Mouse (Mus musculus): ENCODE data around the gene Kctd17. TPM values are rescaled to one million over a fixed set of nuclear protein-coding genes. Genes with fewer than 3 reads are reported as not detected.

Gene Kctd17
- polyA plus RNA-seq, 1 experiment from 2014 or later: 37.9 TPM

DNA sequence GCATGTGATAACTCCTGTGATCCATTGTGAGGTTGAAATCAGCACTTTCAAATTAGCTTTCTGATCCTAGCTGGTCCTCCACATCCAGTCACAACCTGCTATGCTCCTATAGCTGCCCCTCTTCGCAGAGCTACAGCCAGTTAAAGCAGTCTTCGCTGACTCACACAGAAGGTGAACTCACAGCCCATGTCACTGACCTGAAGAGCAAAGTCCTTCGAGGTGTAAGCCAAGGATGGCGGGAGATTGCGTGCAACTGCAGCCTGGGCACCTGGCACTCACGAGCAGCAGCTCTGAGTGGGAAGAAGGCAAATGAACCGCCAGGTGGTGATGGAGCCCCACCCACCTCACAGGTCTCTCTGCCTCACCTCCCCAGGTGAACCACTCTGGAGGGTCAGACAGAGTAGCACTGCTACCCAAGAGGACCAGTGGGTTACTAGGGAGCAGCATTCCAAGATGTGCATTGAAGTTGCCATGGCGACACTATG, 32.8 kb upstream of the Kctd17 start, which contains the start of gene Tex33:
Tex33 (minus strand) TSS at position 435 of the 485 bp plus-strand sequence.
- H3K36me3 ChIP-seq (ENCODE audit: control insufficient read depth, insufficient read depth, low read length): no peaks in the 10 kb centered on the region
- no peak for DNase-seq (ENCODE audit: low spot score)
- 82% methylated on average over 8 of the region's 8 CpGs for WGBS
- H3K9ac ChIP-seq (ENCODE audit: low read length): no peak within 1 kb of the TSS
- no peak within 1 kb of the TSS for H3K4me3 ChIP-seq (ENCODE audit: low read depth, low read length)
- H3K27me3 ChIP-seq (ENCODE audit: control insufficient read depth, insufficient read depth, low read length): no peaks in the 10 kb centered on the region
- H3K4me2 ChIP-seq (ENCODE audit: low read depth, severe bottlenecking): no peak within 1 kb of the TSS
- no peaks in the 10 kb centered on the region for H3K4me1 ChIP-seq (ENCODE audit: control insufficient read depth, insufficient read depth, low read length)
- H3K27ac ChIP-seq (replicated peaks; ENCODE audit: low read depth, low read length): no peak within 1 kb of the TSS
- no peaks in the 10 kb centered on the region for H3K9me3 ChIP-seq (ENCODE audit: control insufficient read depth, low read length)
- ATAC-seq (ENCODE audit: insufficient number of reproducible peaks, low FRiP score, low TSS enrichment, low read depth): no peak

DNA sequence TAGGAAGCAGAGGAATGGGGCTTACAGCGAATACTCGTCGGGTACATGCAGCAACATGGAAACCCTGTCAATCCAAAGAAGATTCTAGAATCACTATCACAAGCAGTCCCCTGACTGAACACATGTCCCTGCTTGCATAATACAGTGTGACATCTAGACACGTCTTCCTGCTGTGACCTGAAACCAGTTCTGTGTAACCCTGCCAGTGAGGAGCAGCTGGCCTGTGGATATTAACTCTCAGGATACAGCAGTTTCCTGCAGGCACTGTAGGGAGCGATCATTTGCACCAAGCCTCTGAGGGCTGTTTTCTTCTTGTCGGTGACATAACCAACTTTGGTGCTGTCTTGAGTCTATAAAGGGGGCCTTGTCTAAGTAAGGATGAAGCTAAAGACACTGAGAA, 27.0 kb upstream of the Kctd17 start:
- WGBS: 80% methylated on average over 6 of the region's 6 CpGs
- H3K4me1 ChIP-seq (ENCODE audit: control insufficient read depth, insufficient read depth, low read length): peaks cover 8% of the 10 kb centered on the region
- ATAC-seq (ENCODE audit: insufficient number of reproducible peaks, low FRiP score, low TSS enrichment, low read depth): no peak

DNA sequence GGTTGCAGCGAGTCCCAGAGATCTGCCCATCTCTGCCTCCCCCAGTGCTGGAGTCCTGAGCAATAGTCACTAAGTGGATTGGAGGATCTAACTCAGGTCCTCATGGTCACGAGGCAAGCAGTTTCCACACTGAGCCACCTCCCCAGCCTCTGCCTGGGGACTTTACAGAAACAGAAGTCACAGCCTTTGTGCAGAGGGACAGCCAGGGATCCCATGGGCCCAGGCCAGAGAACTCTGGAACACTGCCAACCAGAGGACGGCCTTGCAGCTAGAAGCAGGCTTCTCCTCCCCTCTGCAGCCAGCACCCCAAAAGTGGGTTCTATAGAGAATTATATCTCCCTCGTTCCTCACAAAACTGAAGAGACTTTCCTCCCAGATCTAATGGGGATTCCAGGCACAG, 26.4 kb upstream of the Kctd17 start:
- Histone ChIP-seq H3K27ac (replicated peaks; ENCODE audit: low read depth, low read length) (no peak overlapping the region), H3K9ac (ENCODE audit: low read length) (no peak overlapping the region)

More for the DNA sequence above, 27.0 kb upstream of the Kctd17 start:
- Histone ChIP-seq H3K4me2 (ENCODE audit: low read depth, severe bottlenecking) (no peak overlapping the region), H3K9ac (ENCODE audit: low read length) (no peak overlapping the region), H3K27ac (replicated peaks; ENCODE audit: low read depth, low read length) (no peak overlapping the region), H3K4me3 (ENCODE audit: low read depth, low read length) (no peak overlapping the region), H3K36me3 (ENCODE audit: control insufficient read depth, insufficient read depth, low read length) (no peaks in the 10 kb centered on the region), H3K27me3 (ENCODE audit: control insufficient read depth, insufficient read depth, low read length) (no peaks in the 10 kb centered on the region), H3K9me3 (ENCODE audit: control insufficient read depth, low read length) (no peaks in the 10 kb centered on the region)
- DNase-seq (ENCODE audit: low spot score): no peak

DNA sequence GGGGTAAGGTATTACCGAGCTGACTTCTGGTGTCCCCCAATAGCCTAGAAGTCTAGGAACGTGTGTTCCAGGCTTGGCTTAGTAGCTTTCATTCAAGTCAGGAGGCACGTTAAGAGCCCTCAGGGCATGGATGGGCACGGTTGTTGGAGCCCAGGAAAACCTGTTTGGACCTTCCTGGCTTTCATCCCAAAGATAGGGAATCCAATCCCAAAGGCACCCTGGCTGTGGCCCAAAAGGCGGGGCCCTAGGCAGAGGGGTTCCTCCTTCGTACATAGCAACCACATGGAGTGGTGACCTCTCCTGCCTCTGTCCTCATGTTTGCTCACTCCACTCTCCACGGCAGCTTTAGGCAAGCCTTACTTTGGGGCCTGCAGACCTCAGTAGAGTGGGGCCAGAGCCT, 25.9 kb upstream of the Kctd17 start:
- 85% methylated on average over 7 of the region's 7 CpGs for whole genome bisulfite sequencing
- no peak for ATAC-seq (ENCODE audit: insufficient number of reproducible peaks, low FRiP score, low TSS enrichment, low read depth)
- H3K4me1 ChIP-seq (ENCODE audit: control insufficient read depth, insufficient read depth, low read length): peaks cover 13% of the 10 kb centered on the region

More for the DNA sequence above, 26.4 kb upstream of the Kctd17 start:
- H3K4me1 ChIP-seq (ENCODE audit: control insufficient read depth, insufficient read depth, low read length): peaks cover 8% of the 10 kb centered on the region
- ATAC-seq (ENCODE audit: insufficient number of reproducible peaks, low FRiP score, low TSS enrichment, low read depth): no peak
- H3K36me3 ChIP-seq (ENCODE audit: control insufficient read depth, insufficient read depth, low read length): no peaks in the 10 kb centered on the region
- DNase-seq (ENCODE audit: low spot score): no peak
- H3K9me3 ChIP-seq (ENCODE audit: control insufficient read depth, low read length): no peaks in the 10 kb centered on the region
- no peak overlapping the region for H3K4me3 ChIP-seq (ENCODE audit: low read depth, low read length)
- H3K4me2 ChIP-seq (ENCODE audit: low read depth, severe bottlenecking): no peak overlapping the region
- 79% methylated on average over 4 of the region's 4 CpGs for WGBS
- no peaks in the 10 kb centered on the region for H3K27me3 ChIP-seq (ENCODE audit: control insufficient read depth, insufficient read depth, low read length)

DNA sequence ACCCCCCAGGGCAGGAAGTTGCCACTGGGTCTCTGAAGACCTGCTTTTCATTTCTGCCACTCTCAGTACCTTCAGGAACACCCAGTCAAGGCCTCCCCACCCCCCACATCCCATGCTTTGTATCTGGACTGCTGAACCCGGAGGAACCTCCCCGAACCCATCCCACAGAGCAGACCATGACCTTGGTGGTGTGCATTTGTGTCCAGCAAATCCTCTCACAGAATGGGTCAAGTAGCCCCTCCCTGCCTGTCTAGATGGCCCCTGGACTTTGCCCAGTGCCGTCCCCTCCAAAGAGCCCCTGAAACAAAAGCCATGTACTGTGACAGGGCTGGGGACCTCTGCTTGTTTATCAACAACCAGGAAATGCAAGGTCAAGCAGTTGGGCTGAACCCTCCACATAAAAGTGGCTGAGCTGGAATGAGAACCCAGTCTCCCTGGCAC, 25.0 kb upstream of the Kctd17 start:
- Histone ChIP-seq H3K4me3 (ENCODE audit: low read depth, low read length) (no peak overlapping the region), H3K4me1 (ENCODE audit: control insufficient read depth, insufficient read depth, low read length) (peaks cover 13% of the 10 kb centered on the region), H3K9me3 (ENCODE audit: control insufficient read depth, low read length) (no peaks in the 10 kb centered on the region), H3K9ac (ENCODE audit: low read length) (no peak overlapping the region), H3K36me3 (ENCODE audit: control insufficient read depth, insufficient read depth, low read length) (no peaks in the 10 kb centered on the region), H3K27ac (replicated peaks; ENCODE audit: low read depth, low read length) (no peak overlapping the region), H3K27me3 (ENCODE audit: control insufficient read depth, insufficient read depth, low read length) (no peaks in the 10 kb centered on the region), H3K4me2 (ENCODE audit: low read depth, severe bottlenecking) (no peak overlapping the region)
- DNase-seq (ENCODE audit: low spot score) (no peak), ATAC-seq (ENCODE audit: insufficient number of reproducible peaks, low FRiP score, low TSS enrichment, low read depth) (no peak)
- 72% methylated on average over 3 of the region's 3 CpGs for WGBS

More for the DNA sequence above, 25.9 kb upstream of the Kctd17 start:
- Histone ChIP-seq H3K27me3 (ENCODE audit: control insufficient read depth, insufficient read depth, low read length) (no peaks in the 10 kb centered on the region), H3K9ac (ENCODE audit: low read length) (no peak overlapping the region), H3K4me3 (ENCODE audit: low read depth, low read length) (no peak overlapping the region), H3K9me3 (ENCODE audit: control insufficient read depth, low read length) (no peaks in the 10 kb centered on the region), H3K27ac (replicated peaks; ENCODE audit: low read depth, low read length) (no peak overlapping the region), H3K36me3 (ENCODE audit: control insufficient read depth, insufficient read depth, low read length) (no peaks in the 10 kb centered on the region), H3K4me2 (ENCODE audit: low read depth, severe bottlenecking) (no peak overlapping the region)
- no peak for DNase-seq (ENCODE audit: low spot score)

DNA sequence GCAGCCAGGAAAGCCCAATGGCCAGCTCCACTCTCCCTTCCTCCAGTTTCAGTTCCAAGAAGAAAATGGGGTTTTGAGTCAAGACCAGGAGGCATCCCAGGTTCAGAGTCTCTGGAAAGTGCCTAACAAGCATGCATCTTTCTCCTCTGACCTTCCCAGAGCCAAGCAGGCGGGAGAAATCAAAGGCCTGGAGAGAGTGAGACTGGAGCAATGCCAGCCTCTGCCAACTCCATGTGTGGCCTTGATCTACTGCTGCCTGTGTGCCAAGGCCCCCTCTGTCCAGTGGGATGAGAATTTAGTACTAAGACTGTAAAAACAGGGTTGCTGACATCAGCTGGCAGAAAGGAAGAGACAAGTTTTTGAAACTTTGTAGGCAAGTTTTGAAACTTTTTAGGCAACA, 24.5 kb upstream of the Kctd17 start:
- Histone ChIP-seq H3K9me3 (ENCODE audit: control insufficient read depth, low read length) (no peaks in the 10 kb centered on the region), H3K4me2 (ENCODE audit: low read depth, severe bottlenecking) (no peak overlapping the region), H3K4me1 (ENCODE audit: control insufficient read depth, insufficient read depth, low read length) (peaks cover 13% of the 10 kb centered on the region), H3K36me3 (ENCODE audit: control insufficient read depth, insufficient read depth, low read length) (no peaks in the 10 kb centered on the region), H3K27me3 (ENCODE audit: control insufficient read depth, insufficient read depth, low read length) (peaks cover 3% of the 10 kb centered on the region), H3K4me3 (ENCODE audit: low read depth, low read length) (no peak overlapping the region), H3K27ac (replicated peaks; ENCODE audit: low read depth, low read length) (no peak overlapping the region), H3K9ac (ENCODE audit: low read length) (no peak overlapping the region)
- no peak for ATAC-seq (ENCODE audit: insufficient number of reproducible peaks, low FRiP score, low TSS enrichment, low read depth)
- DNase-seq (ENCODE audit: low spot score): no peak
- WGBS: 60% methylated on average over 1 of the region's 1 CpGs

DNA sequence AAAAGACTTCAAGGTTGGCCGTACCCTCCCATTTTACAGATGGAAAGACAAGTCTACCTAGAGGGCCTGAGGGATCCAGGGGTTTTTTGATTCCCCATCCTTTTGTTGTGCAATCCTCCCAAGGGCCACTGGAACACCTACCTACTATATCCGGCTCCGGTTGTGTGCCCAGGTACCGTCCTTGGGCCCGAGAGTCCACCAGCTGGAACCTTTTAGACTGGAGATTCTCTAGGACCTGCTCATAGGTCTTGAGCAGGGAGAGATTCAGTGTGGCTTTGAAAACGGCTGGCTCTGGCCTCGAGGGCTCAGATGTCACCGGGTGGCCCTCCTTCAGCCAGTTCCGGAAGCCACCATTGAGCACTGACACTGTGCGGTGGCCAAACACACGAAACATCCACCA, 23.3 kb upstream of the Kctd17 start:
- Histone ChIP-seq H3K27ac (replicated peaks; ENCODE audit: low read depth, low read length) (no peak overlapping the region), H3K36me3 (ENCODE audit: control insufficient read depth, insufficient read depth, low read length) (no peaks in the 10 kb centered on the region), H3K9ac (ENCODE audit: low read length) (no peak overlapping the region; the same call in 1 of the 2 replicates), H3K9me3 (ENCODE audit: control insufficient read depth, low read length) (no peaks in the 10 kb centered on the region), H3K4me1 (ENCODE audit: control insufficient read depth, insufficient read depth, low read length) (peaks cover 18% of the 10 kb centered on the region), H3K4me3 (ENCODE audit: low read depth, low read length) (peak overlapping the region; percentile 56; the same call in 1 of the 2 replicates), H3K4me2 (ENCODE audit: low read depth, severe bottlenecking) (peak overlapping the region; percentile 93), H3K27me3 (ENCODE audit: control insufficient read depth, insufficient read depth, low read length) (peaks cover 15% of the 10 kb centered on the region)
- ATAC-seq (ENCODE audit: insufficient number of reproducible peaks, low FRiP score, low TSS enrichment, low read depth): no peak
- DNase-seq (ENCODE audit: low spot score): no peak
- 57% methylated on average over 11 of the region's 11 CpGs for WGBS

DNA sequence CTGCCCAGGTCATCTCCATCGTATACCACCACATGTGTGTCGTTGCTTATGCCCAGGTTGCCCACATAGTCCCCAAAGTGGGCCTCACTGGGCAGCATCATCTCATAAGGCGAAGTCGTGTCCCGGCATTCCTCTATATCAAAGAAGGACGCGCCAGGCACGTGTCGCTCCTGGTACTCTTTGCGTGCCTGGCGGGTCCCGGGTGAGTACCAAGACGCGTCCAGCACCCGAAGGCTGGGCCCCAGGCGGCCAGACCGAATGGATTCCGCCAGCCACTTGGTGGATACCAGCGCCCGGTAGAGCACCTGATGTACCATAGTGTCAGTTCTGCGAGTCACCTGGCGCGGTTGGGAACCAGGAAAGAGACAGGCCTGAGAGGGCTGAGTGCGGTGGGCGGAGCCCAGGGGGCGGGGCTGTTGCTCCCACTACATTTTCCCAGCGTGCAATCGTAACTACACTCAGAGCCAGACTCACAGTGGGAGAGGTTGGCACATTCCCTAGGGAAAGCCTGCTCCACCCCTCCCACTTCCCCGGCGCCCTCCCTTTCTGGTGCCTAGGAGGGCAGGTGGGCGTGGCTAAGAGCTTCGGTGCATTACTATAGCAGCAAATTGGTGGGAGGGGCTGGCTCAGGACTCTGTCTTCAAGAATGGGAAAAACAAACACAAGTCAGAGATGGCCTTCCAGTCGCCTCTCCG, 22.7 kb upstream of the Kctd17 start, which contains the start of gene Tst:
Tst (minus strand) TSS at position 391 of the 695 bp plus-strand sequence.
- ATAC-seq (ENCODE audit: insufficient number of reproducible peaks, low FRiP score, low TSS enrichment, low read depth) (peak; percentile 56; the same call in 1 of the 2 replicates), DNase-seq (ENCODE audit: low spot score) (peak; percentile 79)
- H3K27ac ChIP-seq (replicated peaks; ENCODE audit: low read depth, low read length): peak within 1 kb of the TSS; percentile 75
- WGBS: 2% methylated on average over 34 of the region's 34 CpGs
- peak within 1 kb of the TSS; percentile 56 for H3K4me3 ChIP-seq (ENCODE audit: low read depth, low read length)
- H3K9me3 ChIP-seq (ENCODE audit: control insufficient read depth, low read length): no peaks in the 10 kb centered on the region
- H3K27me3 ChIP-seq (ENCODE audit: control insufficient read depth, insufficient read depth, low read length): peaks cover 21% of the 10 kb centered on the region
- peak within 1 kb of the TSS; percentile 78 for H3K9ac ChIP-seq (ENCODE audit: low read length)
- H3K4me2 ChIP-seq (ENCODE audit: low read depth, severe bottlenecking): peak within 1 kb of the TSS; percentile 93
- H3K36me3 ChIP-seq (ENCODE audit: control insufficient read depth, insufficient read depth, low read length): no peaks in the 10 kb centered on the region
- H3K4me1 ChIP-seq (ENCODE audit: control insufficient read depth, insufficient read depth, low read length): peaks cover 18% of the 10 kb centered on the region

Data from limb, embryonic 11.5 days (tissue).